In the genomic region with DNA sequence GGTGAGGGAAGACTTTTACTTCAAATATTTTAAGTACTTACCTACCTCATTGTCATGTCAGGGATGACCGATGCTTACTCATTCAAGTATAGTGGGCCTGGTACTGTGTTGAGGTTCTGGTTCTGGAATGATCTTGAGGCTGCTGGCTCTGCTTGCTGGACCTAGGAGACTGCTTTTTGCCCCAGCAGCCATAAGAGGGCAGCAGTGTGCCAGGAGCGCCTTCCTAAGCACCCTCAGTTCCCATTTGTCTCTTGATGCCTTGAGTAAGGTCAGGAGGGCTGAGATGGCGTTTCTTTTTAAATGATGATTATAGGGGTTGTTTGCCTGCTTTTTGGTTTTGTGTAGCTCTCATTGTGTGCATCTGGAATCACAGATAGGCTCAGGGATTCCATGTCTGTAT, we compare ENCODE assay signal across 9 mouse cellular contexts. TPM values are rescaled to one million over a fixed set of nuclear protein-coding genes. Genes with fewer than 3 reads are reported as not detected.
DNase-seq lines count a peak whose midpoint lies in the region; ATAC-seq and TF ChIP-seq lines count a peak whose summit lies in the region.
"Had no signal": no experiment of that assay in that cellular context is flagged by ENCODE, and none has a peak within 500 bp of the region (broad histone marks: within the 10 kb centered on the region; RNA-seq: fewer than 3 reads in every experiment).

No protein-coding gene starts in this region.

- no peak overlapping the region for H3K4me2 ChIP-seq in forebrain, embryonic 14.5 days (ENCODE audit: low read length)
- no peak overlapping the region for H3K4me2 ChIP-seq in hindbrain, embryonic 12.5 days (replicated peaks)

- H3K9me3 ChIP-seq in forebrain, embryonic 14.5 days (replicated peaks; ENCODE audit: control insufficient read depth, low read length): no peaks in the 10 kb centered on the region
- H3K9me3 ChIP-seq in hindbrain, embryonic 12.5 days (replicated peaks): no peaks in the 10 kb centered on the region

- H3K4me3 ChIP-seq in testis, adult 2 months (ENCODE audit: control insufficient read depth, low read depth, low read length): no peak overlapping the region
- no peak overlapping the region for H3K4me3 ChIP-seq in forebrain, embryonic 14.5 days (ENCODE audit: low read depth, low read length)
- no peak overlapping the region for H3K4me3 ChIP-seq in hindbrain, embryonic 12.5 days
- H3K4me3 ChIP-seq: erythroblast, embryonic 14.5 days had no signal

- H3K27ac ChIP-seq in testis, adult 2 months (ENCODE audit: control insufficient read depth, insufficient read depth, low read depth, low read length): no peak overlapping the region
- 0 out of 2 replicates have a peak overlapping the region, but pooled peaks have one; percentile 39 for H3K27ac ChIP-seq in forebrain, embryonic 14.5 days (ENCODE audit: low read depth, low read length)
- no peak overlapping the region for H3K27ac ChIP-seq in hindbrain, embryonic 12.5 days

- H3K9ac ChIP-seq in forebrain, embryonic 14.5 days (ENCODE audit: low read length): peak overlapping the region; percentile 21; the same call in 1 of the 2 replicates
- H3K9ac ChIP-seq in hindbrain, embryonic 12.5 days: no peak overlapping the region

- peak; percentile 65; the same call in 1 of the 2 replicates for TF ChIP-seq CTCF in testis, adult 2 months (IDR thresholded peaks at IDR 0.05; ENCODE audit: control insufficient read depth, insufficient read depth, insufficient replicate concordance, low read depth, low read length)

- TF ChIP-seq POLR2A in testis, adult 2 months (IDR thresholded peaks at IDR 0.05; ENCODE audit: control insufficient read depth, low read depth, low read length): no peak

- H3K4me1 ChIP-seq in testis, adult 2 months (ENCODE audit: control insufficient read depth, insufficient read depth, low read length): no peaks in the 10 kb centered on the region
- H3K4me1 ChIP-seq in forebrain, embryonic 14.5 days (ENCODE audit: control insufficient read depth, insufficient read depth, low read length): no peaks in the 10 kb centered on the region
- H3K4me1 ChIP-seq in hindbrain, embryonic 12.5 days: 0 out of 2 replicates have a peak, but pooled peaks cover 3% of the 10 kb centered on the region

- 33% methylated on average over 3 of the region's 3 CpGs for WGBS in forebrain, embryonic 14.5 days
- WGBS in hindbrain, embryonic 12.5 days: 36% methylated on average over 3 of the region's 3 CpGs

- DNase-seq in testis, postnatal 14 days (ENCODE audit: low spot score): no peak
- DNase-seq in c-Kit-positive CD71-positive TER-119-positive erythroid progenitor cells, embryonic 14.5 days (ENCODE audit: low spot score): peak; percentile 49
- DNase-seq in forebrain, embryonic 14.5 days (ENCODE audit: low spot score): peak; percentile 80
- DNase-seq in left cerebral cortex, postnatal 4 days: peak; percentile 72
- peak; percentile 62 for DNase-seq in thymus, postnatal 14 days

- H3K27me3 ChIP-seq in testis, adult 2 months (ENCODE audit: control insufficient read depth, insufficient read depth, low read length): no peaks in the 10 kb centered on the region
- no peaks in the 10 kb centered on the region for H3K27me3 ChIP-seq in forebrain, embryonic 14.5 days (replicated peaks; ENCODE audit: control insufficient read depth, insufficient read depth, low read length)
- no peaks in the 10 kb centered on the region for H3K27me3 ChIP-seq in hindbrain, embryonic 12.5 days

- intact Hi-C loops in left cerebral cortex, postnatal 4 days (cut with DNase I): no loop called here

- H3K36me3 ChIP-seq in testis, adult 2 months (ENCODE audit: control insufficient read depth, insufficient read depth, low read length): no peaks in the 10 kb centered on the region; the same call in none of the 2 replicates
- peaks cover 72% of the 10 kb centered on the region for H3K36me3 ChIP-seq in forebrain, embryonic 14.5 days (ENCODE audit: control insufficient read depth, insufficient read depth, low read length)
- peaks cover 80% of the 10 kb centered on the region for H3K36me3 ChIP-seq in hindbrain, embryonic 12.5 days

- ATAC-seq in forebrain, embryonic 14.5 days: peak; percentile 69
- ATAC-seq in hindbrain, embryonic 12.5 days (ENCODE audit: low FRiP score): peak; percentile 19; the same call in 1 of the 2 replicates
- ATAC-seq in monocyte, adult 5-6 weeks (replicated peaks; ENCODE audit: insufficient number of reproducible peaks, low FRiP score, low TSS enrichment, poor library complexity, severe bottlenecking): peak; percentile 80

RNA-seq across cellular contexts. Expression of gene Ckb, which starts 18.7 kb away (rescaled TPM):
- polyA plus RNA-seq in testis, adult 2 months (2012; rRNA removed): 13.2 and 37.1 TPM in 2 replicates
- 1,532 and 1,552 TPM in 2 replicates for polyA plus RNA-seq in forebrain, embryonic 14.5 days (2014; fragmentation: Nextera tagmentation; extraction: Ambion mirVana)
- 1,558 and 1,759 TPM in 2 replicates for polyA plus RNA-seq in hindbrain, embryonic 12.5 days (2016; fragmentation: Nextera tagmentation; extraction: Ambion mirVana)
- total RNA-seq in left cerebral cortex, postnatal 4 days (2021): 100 to 1,000 TPM; 638 to 668 TPM
- total RNA-seq in monocyte, adult 5-6 weeks (2017): 21.5 to 39.0 TPM (median 37.5 TPM) in 3 replicates

RNA-seq across cellular contexts. Expression of gene Trmt61a, which starts 24.5 kb away (rescaled TPM):
- polyA plus RNA-seq in testis, adult 2 months (2012; rRNA removed): 11.0 and 11.9 TPM in 2 replicates
- 5.8 and 7.8 TPM in 2 replicates for polyA plus RNA-seq in forebrain, embryonic 14.5 days (2014; fragmentation: Nextera tagmentation; extraction: Ambion mirVana)
- polyA plus RNA-seq in hindbrain, embryonic 12.5 days (2016; fragmentation: Nextera tagmentation; extraction: Ambion mirVana): 10.7 and 10.8 TPM in 2 replicates
- 10 to 100 TPM; 21.3 to 22.0 TPM for total RNA-seq in left cerebral cortex, postnatal 4 days (2021)
- total RNA-seq in monocyte, adult 5-6 weeks (2017): 2.2 to 2.7 TPM (median 2.5 TPM) in 3 replicates

RNA-seq across cellular contexts. Expression of gene Bag5, which starts 59.6 kb away (rescaled TPM):
- 747 and 947 TPM in 2 replicates for polyA plus RNA-seq in testis, adult 2 months (2012; rRNA removed)
- 60.4 and 65.8 TPM in 2 replicates for polyA plus RNA-seq in forebrain, embryonic 14.5 days (2014; fragmentation: Nextera tagmentation; extraction: Ambion mirVana)
- 60.4 and 62.3 TPM in 2 replicates for polyA plus RNA-seq in hindbrain, embryonic 12.5 days (2016; fragmentation: Nextera tagmentation; extraction: Ambion mirVana)
- total RNA-seq in left cerebral cortex, postnatal 4 days (2021): 10 to 100 TPM; 42.0 to 43.6 TPM
- 37.2 to 42.3 TPM (median 41.6 TPM) in 3 replicates for total RNA-seq in monocyte, adult 5-6 weeks (2017)

RNA-seq across cellular contexts. Expression of gene Apopt1, which starts 59.6 kb away (rescaled TPM):
- 39.9 and 47.5 TPM in 2 replicates for polyA plus RNA-seq in testis, adult 2 months (2012; rRNA removed)
- 47.1 and 50.8 TPM in 2 replicates for polyA plus RNA-seq in forebrain, embryonic 14.5 days (2014; fragmentation: Nextera tagmentation; extraction: Ambion mirVana)
- polyA plus RNA-seq in hindbrain, embryonic 12.5 days (2016; fragmentation: Nextera tagmentation; extraction: Ambion mirVana): 49.9 and 54.0 TPM in 2 replicates
- total RNA-seq in left cerebral cortex, postnatal 4 days (2021): 10 to 100 TPM; 27.0 to 33.0 TPM
- 27.2 to 45.4 TPM (median 29.7 TPM) in 3 replicates for total RNA-seq in monocyte, adult 5-6 weeks (2017)

Comparison
In these comparisons a context has a peak if more than half of its experiments do, and no peak if none do; other contexts are left out.
1. ATAC-seq: peak in every context shown above with its lines; median percentile 80 in monocyte, adult 5-6 weeks; 69 in forebrain, embryonic 14.5 days; 19 in hindbrain, embryonic 12.5 days.
2. RNA of gene Ckb, which starts 18.7 kb away (polyA plus RNA-seq): 1,558 to 1,759 TPM in hindbrain, embryonic 12.5 days and 1,532 to 1,552 TPM in forebrain, embryonic 14.5 days; 13.2 to 37.1 TPM in testis, adult 2 months; every median in the first group is over 10 times any median in the second.
3. RNA of gene Bag5, which starts 59.6 kb away (polyA plus RNA-seq): 747 to 947 TPM in testis, adult 2 months; 60.4 to 62.3 TPM in hindbrain, embryonic 12.5 days and 60.4 to 65.8 TPM in forebrain, embryonic 14.5 days; every median in the first group is over 10 times any median in the second.